Comparison of ENCODE assay signal across 8 mouse cellular contexts in the genomic region with DNA sequence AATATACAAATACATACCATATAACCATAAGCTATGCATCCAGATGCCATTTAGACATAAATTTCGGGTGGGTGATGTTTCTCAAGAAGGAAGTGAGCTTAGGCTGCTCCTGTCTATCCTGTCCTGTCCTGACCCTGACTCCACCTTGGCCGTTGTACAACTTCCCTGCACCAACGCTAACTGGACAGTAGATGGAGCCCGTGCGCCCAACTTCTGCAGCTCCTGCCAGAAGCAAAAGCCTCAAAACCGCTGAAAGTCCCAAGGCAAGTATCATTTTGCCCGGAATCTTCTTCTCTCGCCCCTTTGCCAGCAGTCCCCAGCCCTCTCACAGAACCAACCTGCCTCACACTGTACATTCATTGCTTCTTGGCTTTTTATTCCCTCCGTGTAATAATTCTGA. TPM values are rescaled to one million over a fixed set of nuclear protein-coding genes. Genes with fewer than 3 reads are reported as not detected.
DNase-seq lines count a peak whose midpoint lies in the region; ATAC-seq and TF ChIP-seq lines count a peak whose summit lies in the region.

No protein-coding gene starts in this region.

- H3K9ac ChIP-seq in intestine, postnatal 0 days (ENCODE audit: low read depth, low read length) = no peak overlapping the region
- H3K9ac ChIP-seq in limb, embryonic 11.5 days (ENCODE audit: low read length) = no peak overlapping the region
- H3K9ac ChIP-seq in midbrain, embryonic 13.5 days (replicated peaks) = no peak overlapping the region; the same call in 1 of the 2 replicates

- peaks cover 2% of the 10 kb centered on the region; the same call in 1 of the 2 replicates for H3K4me1 ChIP-seq in cortical plate, adult 2 months (ENCODE audit: control insufficient read depth, insufficient read depth, low read length)
- H3K4me1 ChIP-seq in intestine, postnatal 0 days (replicated peaks; ENCODE audit: control insufficient read depth, insufficient read depth, low read length) = no peaks in the 10 kb centered on the region; the same call in 1 of the 2 replicates
- H3K4me1 ChIP-seq in limb, embryonic 11.5 days (ENCODE audit: control insufficient read depth, insufficient read depth, low read length) = no peaks in the 10 kb centered on the region
- peaks cover 8% of the 10 kb centered on the region for H3K4me1 ChIP-seq in midbrain, embryonic 13.5 days (replicated peaks)

- no peaks in the 10 kb centered on the region for H3K36me3 ChIP-seq in intestine, postnatal 0 days (ENCODE audit: control insufficient read depth, insufficient read depth)
- no peaks in the 10 kb centered on the region for H3K36me3 ChIP-seq in limb, embryonic 11.5 days (ENCODE audit: control insufficient read depth, insufficient read depth, low read length)
- H3K36me3 ChIP-seq in midbrain, embryonic 13.5 days = no peaks in the 10 kb centered on the region

- H3K27ac ChIP-seq in cortical plate, adult 2 months (ENCODE audit: insufficient read depth, low read length) = no peak overlapping the region
- H3K27ac ChIP-seq in intestine, postnatal 0 days (ENCODE audit: low read depth, low read length) = no peak overlapping the region
- no peak overlapping the region for H3K27ac ChIP-seq in limb, embryonic 11.5 days (replicated peaks; ENCODE audit: low read depth, low read length)
- H3K27ac ChIP-seq in midbrain, embryonic 13.5 days = no peak overlapping the region

- peak overlapping the region; percentile 68 for H3K4me2 ChIP-seq in intestine, postnatal 0 days (replicated peaks; ENCODE audit: low read depth)
- peak overlapping the region; percentile 50 for H3K4me2 ChIP-seq in limb, embryonic 11.5 days (ENCODE audit: low read depth, severe bottlenecking)
- peak overlapping the region; percentile 46 for H3K4me2 ChIP-seq in midbrain, embryonic 13.5 days (replicated peaks)

- no peak overlapping the region for H3K4me3 ChIP-seq in cortical plate, adult 2 months (ENCODE audit: insufficient read depth, low read length)
- H3K4me3 ChIP-seq in intestine, postnatal 0 days (ENCODE audit: low read depth, low read length) = peak overlapping the region; percentile 43
- 0 out of 2 replicates have a peak overlapping the region, but pooled peaks have one; percentile 14 for H3K4me3 ChIP-seq in limb, embryonic 11.5 days (ENCODE audit: low read depth, low read length)
- H3K4me3 ChIP-seq in midbrain, embryonic 13.5 days (replicated peaks) = peak overlapping the region; percentile 24

- 2% methylated on average over 9 of the region's 9 CpGs for WGBS in intestine, postnatal 0 days
- WGBS in limb, embryonic 11.5 days = 2% methylated on average over 9 of the region's 9 CpGs
- under 1% methylated on average over 9 of the region's 9 CpGs for WGBS in midbrain, embryonic 13.5 days

- ATAC-seq in intestine, postnatal 0 days = 0 out of 2 replicates have a peak, but pooled peaks have one; percentile 22
- ATAC-seq in limb, embryonic 11.5 days (ENCODE audit: insufficient number of reproducible peaks, low FRiP score, low TSS enrichment, low read depth) = no peak
- ATAC-seq in midbrain, embryonic 13.5 days = peak; percentile 55; the same call in 1 of the 2 replicates

- no peaks in the 10 kb centered on the region for H3K9me3 ChIP-seq in intestine, postnatal 0 days (ENCODE audit: control insufficient read depth)
- H3K9me3 ChIP-seq in limb, embryonic 11.5 days (ENCODE audit: control insufficient read depth, low read length) = no peaks in the 10 kb centered on the region
- H3K9me3 ChIP-seq in midbrain, embryonic 13.5 days = 0 out of 2 replicates have a peak, but pooled peaks cover 7% of the 10 kb centered on the region

- peak; percentile 71 to 74 for DNase-seq in left cerebral cortex, adult 18-20 months (ENCODE audit: low spot score in 2 of 2)
- no peak for DNase-seq in left cerebral cortex, adult 11 months (ENCODE audit: low spot score)
- DNase-seq in gastrocnemius, postnatal 25 days = peak; percentile 40
- DNase-seq in limb, embryonic 11.5 days (ENCODE audit: low spot score) = peak; percentile 85
- DNase-seq in spleen, adult 12 weeks (ENCODE audit: low spot score) = peak; percentile 32

- no peak for TF ChIP-seq POLR2A in cortical plate, adult 2 months (IDR thresholded peaks at IDR 0.05; ENCODE audit: extremely low read depth, insufficient read depth, low read length)

- peak; percentile 83 for TF ChIP-seq CTCF in cortical plate, adult 2 months (IDR thresholded peaks at IDR 0.05; ENCODE audit: extremely low read depth, insufficient read depth, low read length)
- TF ChIP-seq CTCF in intestine, postnatal 0 days (IDR thresholded peaks at IDR 0.05; ENCODE audit: low read depth) = peak; percentile 94

- no peaks in the 10 kb centered on the region for H3K27me3 ChIP-seq in intestine, postnatal 0 days (replicated peaks; ENCODE audit: control insufficient read depth, insufficient read depth, low read length)
- H3K27me3 ChIP-seq in limb, embryonic 11.5 days (ENCODE audit: control insufficient read depth, insufficient read depth, low read length) = no peaks in the 10 kb centered on the region
- no peaks in the 10 kb centered on the region for H3K27me3 ChIP-seq in midbrain, embryonic 13.5 days

RNA-seq across cellular contexts. Expression of gene Svs1, which starts 21.3 kb away (rescaled TPM):
- not detected for total RNA-seq in left cerebral cortex, adult 18-20 months (2021)
- polyA plus RNA-seq in cortical plate, adult 2 months (2012; rRNA removed) = not detected in 2 replicates
- total RNA-seq in gastrocnemius, postnatal 25 days (2021) = not detected
- not detected in 2 replicates for polyA plus RNA-seq in intestine, postnatal 0 days (2015; fragmentation: Nextera tagmentation; extraction: Ambion mirVana)
- not detected in 2 replicates for polyA plus RNA-seq in limb, embryonic 11.5 days (2014; fragmentation: Nextera tagmentation; extraction: Ambion mirVana)
- polyA plus RNA-seq in midbrain, embryonic 13.5 days (2015; fragmentation: Nextera tagmentation; extraction: Ambion mirVana) = not detected in 2 replicates

RNA-seq across cellular contexts. Expression of gene Gpnmb, which starts 28.4 kb away (rescaled TPM):
- 1 to 10 TPM; 1.9 to 2.8 TPM for total RNA-seq in left cerebral cortex, adult 18-20 months (2021)
- polyA plus RNA-seq in cortical plate, adult 2 months (2012; rRNA removed) = 0.92 and 2.2 TPM in 2 replicates
- under 1 TPM; 0.87 to 0.96 TPM for total RNA-seq in gastrocnemius, postnatal 25 days (2021)
- 1.0 and 1.2 TPM in 2 replicates for polyA plus RNA-seq in intestine, postnatal 0 days (2015; fragmentation: Nextera tagmentation; extraction: Ambion mirVana)
- 0.17 TPM in 1 of 2 replicates, not detected in the other for polyA plus RNA-seq in limb, embryonic 11.5 days (2014; fragmentation: Nextera tagmentation; extraction: Ambion mirVana)
- polyA plus RNA-seq in midbrain, embryonic 13.5 days (2015; fragmentation: Nextera tagmentation; extraction: Ambion mirVana) = 0.05 and 0.11 TPM in 2 replicates

RNA-seq across cellular contexts. Expression of gene Doxl2, which starts 33.2 kb away (rescaled TPM):
- not detected for total RNA-seq in left cerebral cortex, adult 18-20 months (2021)
- not detected in 2 replicates for polyA plus RNA-seq in cortical plate, adult 2 months (2012; rRNA removed)
- total RNA-seq in gastrocnemius, postnatal 25 days (2021) = not detected
- not detected in 2 replicates for polyA plus RNA-seq in intestine, postnatal 0 days (2015; fragmentation: Nextera tagmentation; extraction: Ambion mirVana)
- polyA plus RNA-seq in limb, embryonic 11.5 days (2014; fragmentation: Nextera tagmentation; extraction: Ambion mirVana) = not detected in 2 replicates
- not detected in 2 replicates for polyA plus RNA-seq in midbrain, embryonic 13.5 days (2015; fragmentation: Nextera tagmentation; extraction: Ambion mirVana)
